Mouse (Mus musculus): ENCODE data around the gene Rapgef1. TPM values are rescaled to one million over a fixed set of nuclear protein-coding genes. Genes with fewer than 3 reads are reported as not detected.
"Not testable (repeated sequence)": the region's sequence is repeated elsewhere in the genome, so short reads cannot be mapped to it uniquely, and the experiment has no call there.

The Rapgef1 gene
- polyA plus RNA-seq, 1 experiment from 2014 or later, result 14.9 TPM

DNA sequence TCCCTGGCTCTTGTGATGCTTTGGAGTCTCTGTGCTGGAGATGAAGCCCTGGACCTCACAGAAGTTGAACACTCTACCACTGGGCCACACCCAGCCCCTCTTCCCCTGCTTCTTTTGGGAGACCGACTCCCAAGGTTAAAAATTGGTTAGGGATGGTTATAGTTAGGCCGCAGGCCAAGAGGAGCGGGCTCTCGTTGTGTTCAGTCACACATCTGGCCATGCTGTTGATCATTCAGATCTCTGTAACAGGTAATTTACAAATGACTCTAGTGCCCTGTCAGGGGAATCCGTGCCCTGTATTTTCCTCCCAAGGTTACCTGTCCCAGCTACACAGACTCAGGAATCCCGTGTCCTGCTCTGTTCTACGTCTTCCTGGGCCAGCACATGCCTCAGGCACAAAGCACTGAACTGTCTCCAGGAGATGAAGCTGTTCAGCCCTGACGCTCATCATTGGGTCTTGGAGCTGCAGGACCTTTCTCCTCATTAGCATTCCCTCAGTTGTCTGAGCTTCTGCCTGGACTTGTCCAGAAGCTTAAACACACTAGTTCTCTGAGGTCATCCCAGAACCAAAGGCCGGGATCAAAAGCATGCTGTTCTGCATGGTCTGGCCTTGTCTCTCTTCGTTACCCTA lies 10.7 kb downstream of the Rapgef1 start:
- Histone ChIP-seq H3K79me2 (ENCODE audit: inconsistent target) (peaks cover 100% of the 10 kb centered on the region), H3K27ac (no peak overlapping the region), H3K4me3 (ENCODE audit: inconsistent target) (no peak overlapping the region), H3K36me3 (ENCODE audit: inconsistent target) (no peaks in the 10 kb centered on the region)
- WGBS (ENCODE audit: missing documents), result 93% methylated on average over 10 of the region's 10 CpGs

DNA sequence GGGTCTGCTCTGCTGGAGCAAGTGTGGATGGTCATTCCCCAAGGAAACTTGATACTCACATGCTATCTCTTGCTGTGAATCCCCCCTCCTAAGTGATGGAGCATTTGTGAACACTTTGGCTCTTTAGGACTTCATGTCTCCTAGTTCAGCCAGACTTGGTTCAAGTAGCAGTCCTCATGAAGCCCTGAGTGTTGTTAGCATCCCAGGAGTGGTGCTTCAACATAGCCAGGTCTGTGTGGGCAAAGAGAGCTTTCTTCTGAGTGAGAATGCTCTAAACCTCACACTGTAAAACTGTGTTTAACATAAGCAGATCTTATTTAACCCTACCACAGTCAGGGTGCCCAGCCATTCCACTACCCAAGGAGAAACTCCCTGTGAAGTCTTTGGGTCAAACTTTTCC lies 11.5 kb downstream of the Rapgef1 start:
- peaks cover 100% of the 10 kb centered on the region for H3K79me2 ChIP-seq (ENCODE audit: inconsistent target)
- no peak overlapping the region for H3K4me3 ChIP-seq (ENCODE audit: inconsistent target)
- H3K27ac ChIP-seq, result no peak overlapping the region
- no peaks in the 10 kb centered on the region for H3K36me3 ChIP-seq (ENCODE audit: inconsistent target)

DNA sequence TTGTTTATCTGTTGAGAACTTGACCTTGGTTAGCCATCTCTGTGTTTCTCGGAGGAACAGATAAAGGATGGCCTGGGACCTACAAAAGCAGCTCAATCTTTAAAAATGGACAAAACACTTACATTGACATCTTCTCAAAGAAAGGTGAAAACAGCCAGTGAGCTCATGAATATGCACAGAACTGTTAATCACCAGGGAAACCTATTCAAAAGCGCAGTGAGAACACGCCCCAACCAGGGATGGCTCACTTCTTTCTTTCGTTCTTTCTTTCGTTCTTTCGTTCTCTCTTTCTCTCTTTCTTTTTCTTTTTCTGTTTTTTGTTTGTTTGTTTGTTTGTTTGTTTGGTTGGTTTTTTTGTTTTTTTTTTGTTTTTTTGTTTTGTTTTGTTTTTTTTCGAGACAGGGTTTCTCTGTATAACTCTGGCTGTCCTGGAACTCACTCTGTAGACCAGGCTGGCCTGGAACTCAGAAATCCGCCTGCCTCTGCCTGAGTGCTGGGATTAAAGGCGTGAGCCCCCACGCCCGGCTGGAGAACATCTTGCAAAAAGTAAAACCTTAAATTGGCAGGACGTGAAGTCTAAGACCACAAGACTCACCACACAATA lies 12.1 kb downstream of the Rapgef1 start:
- WGBS (ENCODE audit: missing documents), result 68% methylated on average over 11 of the region's 12 CpGs
- H3K4me3 ChIP-seq (ENCODE audit: inconsistent target); H3K27ac ChIP-seq; H3K36me3 ChIP-seq (ENCODE audit: inconsistent target): not testable (repeated sequence)
- peaks cover 100% of the 10 kb centered on the region for H3K79me2 ChIP-seq (ENCODE audit: inconsistent target)

DNA sequence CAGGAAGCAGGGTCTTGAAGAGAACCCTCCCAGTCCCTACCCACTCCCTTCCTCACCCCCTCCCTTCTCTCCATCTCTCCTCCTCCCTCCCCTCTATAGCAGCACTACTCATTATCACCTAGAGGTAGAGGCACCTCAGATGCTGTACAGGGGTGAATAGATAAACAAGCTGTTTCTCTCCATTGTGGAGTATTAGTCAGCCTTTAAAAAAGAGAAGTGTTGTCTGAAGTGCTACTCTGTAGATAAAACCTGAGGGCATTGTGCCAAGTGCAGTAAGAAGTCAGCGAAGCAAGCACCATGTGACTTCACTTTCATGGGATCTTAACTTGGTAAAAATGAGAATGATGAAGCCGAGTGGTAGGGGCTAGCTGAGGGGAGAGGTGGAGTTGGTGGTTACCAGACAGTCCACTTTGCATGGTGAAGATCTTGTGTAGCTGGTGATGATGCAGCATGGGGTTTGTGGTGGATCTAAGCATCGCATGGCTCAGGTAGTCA lies 12.7 kb downstream of the Rapgef1 start:
- Histone ChIP-seq H3K27ac (no peak overlapping the region), H3K79me2 (ENCODE audit: inconsistent target) (peaks cover 100% of the 10 kb centered on the region), H3K36me3 (ENCODE audit: inconsistent target) (no peaks in the 10 kb centered on the region), H3K4me3 (ENCODE audit: inconsistent target) (no peak overlapping the region)
- 32% methylated on average over 3 of the region's 3 CpGs for WGBS (ENCODE audit: missing documents)

DNA sequence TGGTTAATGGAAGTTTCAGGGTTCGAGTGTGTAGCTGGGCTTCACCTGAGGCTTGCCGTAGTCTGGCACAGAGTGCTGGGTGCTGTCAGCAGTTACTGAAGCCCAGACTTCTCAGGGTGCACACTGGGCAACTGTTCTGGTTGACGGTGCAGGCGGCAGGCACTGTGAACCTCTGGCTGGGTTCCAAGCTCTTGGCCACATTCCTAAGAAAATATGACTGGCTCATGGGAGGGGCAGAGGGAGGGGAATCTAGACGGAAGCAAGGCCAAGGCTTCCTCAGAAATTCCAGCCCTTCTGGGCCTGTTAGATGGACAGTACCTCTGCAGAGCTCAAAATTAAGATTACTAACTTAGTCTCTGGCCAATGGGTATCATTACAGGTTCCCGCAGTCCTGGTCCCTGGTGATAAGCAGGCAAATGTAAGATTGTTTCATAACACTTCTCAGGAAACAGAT lies 13.6 kb downstream of the Rapgef1 start:
- WGBS (ENCODE audit: missing documents), result 68% methylated on average over 6 of the region's 6 CpGs
- no peak overlapping the region for H3K27ac ChIP-seq
- H3K79me2 ChIP-seq (ENCODE audit: inconsistent target), result peaks cover 100% of the 10 kb centered on the region
- H3K36me3 ChIP-seq (ENCODE audit: inconsistent target), result no peaks in the 10 kb centered on the region
- no peak overlapping the region for H3K4me3 ChIP-seq (ENCODE audit: inconsistent target)

DNA sequence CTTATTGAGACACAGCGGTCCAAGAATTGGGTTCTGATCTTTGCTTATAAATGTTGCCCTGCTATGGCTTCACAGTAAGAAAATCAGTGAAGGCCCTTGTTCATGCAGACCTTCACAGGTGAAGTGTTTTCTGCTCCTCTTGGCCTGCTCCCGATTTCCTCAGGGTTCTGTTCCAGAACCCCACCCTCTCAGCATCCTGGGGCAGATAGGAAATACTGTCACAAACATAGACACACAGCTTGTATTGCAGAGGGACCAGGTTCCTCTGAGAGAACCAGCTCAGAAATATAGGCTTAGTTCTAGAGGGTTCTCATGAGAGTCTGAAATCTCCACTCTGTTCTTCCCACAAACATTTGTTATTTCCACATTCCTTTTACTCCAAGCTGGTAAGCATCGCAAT lies 14.3 kb downstream of the Rapgef1 start:
- no peak overlapping the region for H3K27ac ChIP-seq
- H3K4me3 ChIP-seq (ENCODE audit: inconsistent target), result no peak overlapping the region
- H3K79me2 ChIP-seq (ENCODE audit: inconsistent target), result peaks cover 100% of the 10 kb centered on the region
- 74% methylated on average over 3 of the region's 3 CpGs for WGBS (ENCODE audit: missing documents)
- no peaks in the 10 kb centered on the region for H3K36me3 ChIP-seq (ENCODE audit: inconsistent target)

GRCm38 (mm10) chr2:29634541-29634940 lies 15.0 kb downstream of the Rapgef1 start:
- 97% methylated on average over 5 of the region's 5 CpGs for WGBS (ENCODE audit: missing documents)
- H3K79me2 ChIP-seq (ENCODE audit: inconsistent target), result peaks cover 100% of the 10 kb centered on the region
- H3K27ac ChIP-seq, result no peak overlapping the region
- no peak overlapping the region for H3K4me3 ChIP-seq (ENCODE audit: inconsistent target)
- H3K36me3 ChIP-seq (ENCODE audit: inconsistent target), result no peaks in the 10 kb centered on the region

GRCm38 (mm10) chr2:29635966-29636507 lies 16.5 kb downstream of the Rapgef1 start:
- Histone ChIP-seq H3K79me2 (ENCODE audit: inconsistent target) (peaks cover 91% of the 10 kb centered on the region), H3K4me3 (ENCODE audit: inconsistent target) (no peak overlapping the region), H3K36me3 (ENCODE audit: inconsistent target) (no peaks in the 10 kb centered on the region), H3K27ac (no peak overlapping the region)
- 95% methylated on average over 5 of the region's 5 CpGs for WGBS (ENCODE audit: missing documents)

- Histone ChIP-seq H3K36me3 (ENCODE audit: inconsistent target) (no peaks in the 10 kb centered on the region), H3K4me3 (ENCODE audit: inconsistent target) (no peak overlapping the region), H3K27ac (no peak overlapping the region), H3K79me2 (ENCODE audit: inconsistent target) (peaks cover 91% of the 10 kb centered on the region)
Observed at GRCm38 (mm10) chr2:29637528-29637927, 18.0 kb downstream of the Rapgef1 start.

DNA sequence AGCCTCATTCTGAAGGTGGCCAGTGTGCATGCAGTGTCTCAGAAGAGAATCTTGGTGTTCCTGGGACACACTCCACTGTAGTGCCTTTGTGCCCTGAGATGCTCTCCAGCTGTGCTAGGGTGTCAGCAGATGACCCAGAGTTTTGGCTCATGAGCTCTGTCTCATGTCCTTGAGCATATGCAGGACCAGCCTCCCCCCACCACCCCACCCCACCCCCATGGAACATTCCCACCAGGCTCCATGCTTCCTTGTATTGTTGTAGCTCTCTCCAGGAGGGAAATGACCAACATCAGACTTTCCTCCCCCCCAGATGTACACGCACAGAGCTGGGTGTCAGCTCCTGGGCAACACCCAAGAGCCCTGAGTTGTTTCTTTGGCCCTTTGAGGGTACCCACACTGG lies 19.9 kb downstream of the Rapgef1 start:
- Histone ChIP-seq H3K36me3 (ENCODE audit: inconsistent target) (no peaks in the 10 kb centered on the region), H3K27ac (no peak overlapping the region), H3K79me2 (ENCODE audit: inconsistent target) (peaks cover 91% of the 10 kb centered on the region), H3K4me3 (ENCODE audit: inconsistent target) (no peak overlapping the region)
- 100% methylated on average over 1 of the region's 1 CpGs for WGBS (ENCODE audit: missing documents)

- H3K4me3 ChIP-seq (ENCODE audit: inconsistent target), result no peak overlapping the region
- peaks cover 91% of the 10 kb centered on the region for H3K79me2 ChIP-seq (ENCODE audit: inconsistent target)
- no peaks in the 10 kb centered on the region for H3K36me3 ChIP-seq (ENCODE audit: inconsistent target)
- H3K27ac ChIP-seq, result no peak overlapping the region
- 60% methylated on average over 5 of the region's 5 CpGs for WGBS (ENCODE audit: missing documents)
Observed at GRCm38 (mm10) chr2:29639953-29640743, 20.6 kb downstream of the Rapgef1 start.

- H3K36me3 ChIP-seq (ENCODE audit: inconsistent target), result no peaks in the 10 kb centered on the region
- WGBS (ENCODE audit: missing documents), result 96% methylated on average over 3 of the region's 3 CpGs
- peaks cover 91% of the 10 kb centered on the region for H3K79me2 ChIP-seq (ENCODE audit: inconsistent target)
- no peak overlapping the region for H3K4me3 ChIP-seq (ENCODE audit: inconsistent target)
- no peak overlapping the region for H3K27ac ChIP-seq
Observed at GRCm38 (mm10) chr2:29641707-29642106, 22.2 kb downstream of the Rapgef1 start.

GRCm38 (mm10) chr2:29643418-29643817 lies 23.9 kb downstream of the Rapgef1 start:
- Histone ChIP-seq H3K27ac (no peak overlapping the region), H3K79me2 (ENCODE audit: inconsistent target) (peaks cover 91% of the 10 kb centered on the region), H3K36me3 (ENCODE audit: inconsistent target) (no peaks in the 10 kb centered on the region), H3K4me3 (ENCODE audit: inconsistent target) (no peak overlapping the region)
- 87% methylated on average over 4 of the region's 4 CpGs for WGBS (ENCODE audit: missing documents)

DNA sequence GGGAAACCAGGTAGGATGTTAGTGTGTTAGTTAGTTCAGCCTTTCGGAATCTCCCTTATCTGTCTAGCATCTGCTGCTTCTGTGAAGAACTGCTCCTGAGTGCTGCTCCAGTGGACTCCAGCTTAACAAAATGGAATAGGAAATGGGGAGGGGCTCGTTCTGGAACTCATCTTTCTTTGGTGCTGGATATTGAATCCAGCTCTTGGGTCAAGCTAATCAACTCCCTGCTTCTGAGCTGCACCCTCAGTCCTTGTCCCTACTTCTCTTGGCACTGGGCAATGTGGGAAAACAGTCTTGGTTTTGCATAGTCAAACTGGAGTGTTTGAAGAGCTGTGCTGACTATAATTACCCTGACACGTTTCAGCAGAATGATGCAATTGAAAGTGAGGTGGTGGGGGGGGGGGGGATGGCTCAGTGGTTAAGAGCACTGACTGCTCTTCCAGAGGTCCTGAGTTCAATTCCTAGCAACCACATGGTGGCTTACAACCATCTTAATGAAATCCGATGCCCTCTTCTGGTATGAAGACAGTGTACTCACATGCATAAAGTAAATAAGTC lies 25.6 kb downstream of the Rapgef1 start:
- H3K79me2 ChIP-seq (ENCODE audit: inconsistent target), result peaks cover 90% of the 10 kb centered on the region
- no peak overlapping the region for H3K27ac ChIP-seq
- H3K36me3 ChIP-seq (ENCODE audit: inconsistent target), result no peaks in the 10 kb centered on the region
- WGBS (ENCODE audit: missing documents), result 75% methylated on average over 4 of the region's 4 CpGs
- no peak overlapping the region for H3K4me3 ChIP-seq (ENCODE audit: inconsistent target)

DNA sequence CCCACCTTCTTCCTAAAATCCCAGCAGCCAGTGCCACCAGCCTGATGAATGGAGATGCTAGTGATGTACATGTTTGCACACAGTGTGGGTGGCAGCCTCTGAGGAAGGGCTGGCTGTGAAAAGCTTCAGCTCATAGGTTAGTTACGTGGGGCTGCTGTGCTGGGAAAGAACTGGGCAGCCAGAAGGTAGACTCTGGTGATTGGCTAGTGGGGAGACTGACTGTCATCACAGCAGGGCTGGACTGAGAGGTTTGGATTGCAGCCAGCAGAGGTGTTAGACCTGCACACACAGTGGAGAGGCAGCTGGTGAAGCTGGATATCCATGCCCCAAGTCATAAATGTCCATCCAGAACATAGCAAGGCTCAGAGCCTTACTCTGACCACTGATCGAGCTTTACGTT lies 27.1 kb downstream of the Rapgef1 start:
- Histone ChIP-seq H3K36me3 (ENCODE audit: inconsistent target) (no peaks in the 10 kb centered on the region), H3K4me3 (ENCODE audit: inconsistent target) (no peak overlapping the region), H3K79me2 (ENCODE audit: inconsistent target) (peaks cover 96% of the 10 kb centered on the region), H3K27ac (no peak overlapping the region)
- WGBS (ENCODE audit: missing documents), result 98% methylated on average over 3 of the region's 3 CpGs

All from macrophage (primary cell).